Mouse (Mus musculus): ENCODE measurements around the gene Gsg1. TPM values are rescaled to one million over a fixed set of nuclear protein-coding genes. Genes with fewer than 3 reads are reported as not detected.

The Gsg1 gene
- polyA plus RNA-seq, 1 experiment from 2014 or later: 0.55 TPM

- H3K27ac ChIP-seq (ENCODE audit: low read length): no peak overlapping the region
- no peak overlapping the region for H3K4me2 ChIP-seq (replicated peaks; ENCODE audit: low read depth, low read length)
- 6% methylated on average over 10 of the region's 10 CpGs for WGBS
- H3K36me3 ChIP-seq (ENCODE audit: insufficient read depth, low read length): no peaks in the 10 kb centered on the region
- H3K9ac ChIP-seq (replicated peaks; ENCODE audit: low read length): no peak overlapping the region
- ATAC-seq (ENCODE audit: low FRiP score, low TSS enrichment): 0 out of 2 replicates have a peak, but pooled peaks have one; percentile 67
- H3K9me3 ChIP-seq (ENCODE audit: low read length): no peaks in the 10 kb centered on the region
- no peak overlapping the region for H3K4me3 ChIP-seq (ENCODE audit: low read length)
- peaks cover 13% of the 10 kb centered on the region for H3K4me1 ChIP-seq (ENCODE audit: insufficient read depth, low read length)
- no peaks in the 10 kb centered on the region for H3K27me3 ChIP-seq (ENCODE audit: insufficient read depth, low read length)
These were observed 25.7 kb upstream of the Gsg1 start for GRCm38 (mm10) chr6:135279856-135280255.

- Histone ChIP-seq H3K27me3 (ENCODE audit: insufficient read depth, low read length) (no peaks in the 10 kb centered on the region), H3K4me3 (ENCODE audit: low read length) (no peak overlapping the region), H3K9me3 (ENCODE audit: low read length) (no peaks in the 10 kb centered on the region), H3K36me3 (ENCODE audit: insufficient read depth, low read length) (no peaks in the 10 kb centered on the region), H3K4me2 (replicated peaks; ENCODE audit: low read depth, low read length) (no peak overlapping the region), H3K27ac (ENCODE audit: low read length) (no peak overlapping the region), H3K4me1 (ENCODE audit: insufficient read depth, low read length) (peaks cover 13% of the 10 kb centered on the region), H3K9ac (replicated peaks; ENCODE audit: low read length) (no peak overlapping the region)
- ATAC-seq (ENCODE audit: low FRiP score, low TSS enrichment): no peak
- WGBS: 35% methylated on average over 5 of the region's 5 CpGs
These were observed 25.1 kb upstream of the Gsg1 start for GRCm38 (mm10) chr6:135279286-135279685.

GRCm38 (mm10) chr6:135278302-135278701 is 24.2 kb upstream of the Gsg1 start:
- ATAC-seq (ENCODE audit: low FRiP score, low TSS enrichment): no peak
- no peak overlapping the region for H3K9ac ChIP-seq (replicated peaks; ENCODE audit: low read length)
- 87% methylated on average over 6 of the region's 6 CpGs for WGBS

GRCm38 (mm10) chr6:135276474-135277295 is 22.5 kb upstream of the Gsg1 start:
- peaks cover 20% of the 10 kb centered on the region for H3K4me1 ChIP-seq (ENCODE audit: insufficient read depth, low read length)
- WGBS: 53% methylated on average over 6 of the region's 6 CpGs
- H3K4me2 ChIP-seq (replicated peaks; ENCODE audit: low read depth, low read length): no peak overlapping the region
- H3K36me3 ChIP-seq (ENCODE audit: insufficient read depth, low read length): no peaks in the 10 kb centered on the region
- ATAC-seq (ENCODE audit: low FRiP score, low TSS enrichment): no peak
- no peak overlapping the region for H3K27ac ChIP-seq (ENCODE audit: low read length)
- H3K27me3 ChIP-seq (ENCODE audit: insufficient read depth, low read length): no peaks in the 10 kb centered on the region
- no peak overlapping the region for H3K9ac ChIP-seq (replicated peaks; ENCODE audit: low read length)
- no peaks in the 10 kb centered on the region for H3K9me3 ChIP-seq (ENCODE audit: low read length)
- H3K4me3 ChIP-seq (ENCODE audit: low read length): no peak overlapping the region

More at GRCm38 (mm10) chr6:135278302-135278701, 24.2 kb upstream of the Gsg1 start:
- H3K36me3 ChIP-seq (ENCODE audit: insufficient read depth, low read length): no peaks in the 10 kb centered on the region
- no peak overlapping the region for H3K4me3 ChIP-seq (ENCODE audit: low read length)
- H3K27ac ChIP-seq (ENCODE audit: low read length): no peak overlapping the region
- H3K9me3 ChIP-seq (ENCODE audit: low read length): no peaks in the 10 kb centered on the region
- no peak overlapping the region for H3K4me2 ChIP-seq (replicated peaks; ENCODE audit: low read depth, low read length)
- H3K4me1 ChIP-seq (ENCODE audit: insufficient read depth, low read length): peaks cover 13% of the 10 kb centered on the region
- H3K27me3 ChIP-seq (ENCODE audit: insufficient read depth, low read length): no peaks in the 10 kb centered on the region

- Histone ChIP-seq H3K36me3 (ENCODE audit: insufficient read depth, low read length) (no peaks in the 10 kb centered on the region), H3K4me1 (ENCODE audit: insufficient read depth, low read length) (peaks cover 18% of the 10 kb centered on the region), H3K27ac (ENCODE audit: low read length) (no peak overlapping the region), H3K4me2 (replicated peaks; ENCODE audit: low read depth, low read length) (no peak overlapping the region), H3K9ac (replicated peaks; ENCODE audit: low read length) (no peak overlapping the region), H3K27me3 (ENCODE audit: insufficient read depth, low read length) (no peaks in the 10 kb centered on the region), H3K4me3 (ENCODE audit: low read length) (no peak overlapping the region), H3K9me3 (ENCODE audit: low read length) (no peaks in the 10 kb centered on the region)
- ATAC-seq (ENCODE audit: low FRiP score, low TSS enrichment): no peak
- WGBS: 77% methylated on average over 4 of the region's 4 CpGs
These were observed 21.1 kb upstream of the Gsg1 start for GRCm38 (mm10) chr6:135275231-135275630.

GRCm38 (mm10) chr6:135273066-135273465 is 18.9 kb upstream of the Gsg1 start:
- WGBS: 77% methylated on average over 6 of the region's 6 CpGs
- Histone ChIP-seq H3K4me3 (ENCODE audit: low read length) (no peak overlapping the region), H3K9ac (replicated peaks; ENCODE audit: low read length) (no peak overlapping the region)

GRCm38 (mm10) chr6:135271761-135272160 is 17.6 kb upstream of the Gsg1 start:
- no peak for ATAC-seq (ENCODE audit: low FRiP score, low TSS enrichment)
- Histone ChIP-seq H3K4me3 (ENCODE audit: low read length) (no peak overlapping the region), H3K27ac (ENCODE audit: low read length) (no peak overlapping the region), H3K9ac (replicated peaks; ENCODE audit: low read length) (no peak overlapping the region), H3K4me1 (ENCODE audit: insufficient read depth, low read length) (peaks cover 7% of the 10 kb centered on the region; the same call in 1 of the 2 replicates), H3K4me2 (replicated peaks; ENCODE audit: low read depth, low read length) (no peak overlapping the region), H3K27me3 (ENCODE audit: insufficient read depth, low read length) (no peaks in the 10 kb centered on the region), H3K9me3 (ENCODE audit: low read length) (no peaks in the 10 kb centered on the region), H3K36me3 (ENCODE audit: insufficient read depth, low read length) (no peaks in the 10 kb centered on the region)
- WGBS: 63% methylated on average over 2 of the region's 2 CpGs

More at GRCm38 (mm10) chr6:135273066-135273465, 18.9 kb upstream of the Gsg1 start:
- no peak for ATAC-seq (ENCODE audit: low FRiP score, low TSS enrichment)
- no peaks in the 10 kb centered on the region for H3K27me3 ChIP-seq (ENCODE audit: insufficient read depth, low read length)
- H3K4me1 ChIP-seq (ENCODE audit: insufficient read depth, low read length): peaks cover 7% of the 10 kb centered on the region; the same call in 1 of the 2 replicates
- H3K4me2 ChIP-seq (replicated peaks; ENCODE audit: low read depth, low read length): no peak overlapping the region
- no peaks in the 10 kb centered on the region for H3K9me3 ChIP-seq (ENCODE audit: low read length)
- no peaks in the 10 kb centered on the region for H3K36me3 ChIP-seq (ENCODE audit: insufficient read depth, low read length)
- no peak overlapping the region for H3K27ac ChIP-seq (ENCODE audit: low read length)

GRCm38 (mm10) chr6:135269626-135270025 is 15.5 kb upstream of the Gsg1 start:
- Histone ChIP-seq H3K36me3 (ENCODE audit: insufficient read depth, low read length) (no peaks in the 10 kb centered on the region), H3K4me2 (replicated peaks; ENCODE audit: low read depth, low read length) (no peak overlapping the region), H3K9ac (replicated peaks; ENCODE audit: low read length) (no peak overlapping the region), H3K4me1 (ENCODE audit: insufficient read depth, low read length) (peaks cover 7% of the 10 kb centered on the region; the same call in 1 of the 2 replicates), H3K27me3 (ENCODE audit: insufficient read depth, low read length) (no peaks in the 10 kb centered on the region), H3K4me3 (ENCODE audit: low read length) (no peak overlapping the region), H3K27ac (ENCODE audit: low read length) (no peak overlapping the region), H3K9me3 (ENCODE audit: low read length) (no peaks in the 10 kb centered on the region)
- ATAC-seq (ENCODE audit: low FRiP score, low TSS enrichment): peak; percentile 50; the same call in 1 of the 2 replicates
- WGBS: 50% methylated on average over 6 of the region's 6 CpGs

GRCm38 (mm10) chr6:135268392-135268791 is 14.2 kb upstream of the Gsg1 start:
- no peak overlapping the region for H3K4me3 ChIP-seq (ENCODE audit: low read length)
- H3K4me2 ChIP-seq (replicated peaks; ENCODE audit: low read depth, low read length): no peak overlapping the region
- H3K9me3 ChIP-seq (ENCODE audit: low read length): peaks cover 5% of the 10 kb centered on the region; the same call in 1 of the 2 replicates
- peaks cover 7% of the 10 kb centered on the region; the same call in 1 of the 2 replicates for H3K4me1 ChIP-seq (ENCODE audit: insufficient read depth, low read length)
- no peaks in the 10 kb centered on the region for H3K36me3 ChIP-seq (ENCODE audit: insufficient read depth, low read length)
- H3K27ac ChIP-seq (ENCODE audit: low read length): no peak overlapping the region
- no peak for ATAC-seq (ENCODE audit: low FRiP score, low TSS enrichment)
- H3K27me3 ChIP-seq (ENCODE audit: insufficient read depth, low read length): no peaks in the 10 kb centered on the region
- no peak overlapping the region for H3K9ac ChIP-seq (replicated peaks; ENCODE audit: low read length)

- H3K36me3 ChIP-seq (ENCODE audit: insufficient read depth, low read length): no peaks in the 10 kb centered on the region
- no peaks in the 10 kb centered on the region for H3K27me3 ChIP-seq (ENCODE audit: insufficient read depth, low read length)
- ATAC-seq (ENCODE audit: low FRiP score, low TSS enrichment): no peak
- H3K4me2 ChIP-seq (replicated peaks; ENCODE audit: low read depth, low read length): no peak overlapping the region
- 88% methylated on average over 3 of the region's 3 CpGs for WGBS
- H3K9me3 ChIP-seq (ENCODE audit: low read length): peaks cover 5% of the 10 kb centered on the region; the same call in 1 of the 2 replicates
- H3K27ac ChIP-seq (ENCODE audit: low read length): no peak overlapping the region
- no peak overlapping the region for H3K4me3 ChIP-seq (ENCODE audit: low read length)
- H3K4me1 ChIP-seq (ENCODE audit: insufficient read depth, low read length): peaks cover 5% of the 10 kb centered on the region; the same call in 1 of the 2 replicates
- H3K9ac ChIP-seq (replicated peaks; ENCODE audit: low read length): no peak overlapping the region
These were observed 13.1 kb upstream of the Gsg1 start for GRCm38 (mm10) chr6:135267221-135267620.
